Mouse (Mus musculus) cerebellum, adult 2 months (tissue): ENCODE results near the gene Inpp5a.

Source experiments
- CTCF ChIP-seq: fragments of 200-500 bp; IDR thresholded peaks from 2 replicates; pipeline ENCODE4 v1.5.1; 2011; ENCODE audit warnings: low read depth, mild to moderate bottlenecking, control low read depth, low read length, moderate library complexity, borderline replicate concordance; ENCODE audit not compliant: insufficient read depth
- POLR2A ChIP-seq: fragments of 200-500 bp; IDR thresholded peaks from 2 replicates; pipeline ENCODE4 v1.6.1; 2011; ENCODE audit warnings: low read length, control low read depth, borderline replicate concordance; ENCODE audit not compliant: insufficient read depth

DNA sequence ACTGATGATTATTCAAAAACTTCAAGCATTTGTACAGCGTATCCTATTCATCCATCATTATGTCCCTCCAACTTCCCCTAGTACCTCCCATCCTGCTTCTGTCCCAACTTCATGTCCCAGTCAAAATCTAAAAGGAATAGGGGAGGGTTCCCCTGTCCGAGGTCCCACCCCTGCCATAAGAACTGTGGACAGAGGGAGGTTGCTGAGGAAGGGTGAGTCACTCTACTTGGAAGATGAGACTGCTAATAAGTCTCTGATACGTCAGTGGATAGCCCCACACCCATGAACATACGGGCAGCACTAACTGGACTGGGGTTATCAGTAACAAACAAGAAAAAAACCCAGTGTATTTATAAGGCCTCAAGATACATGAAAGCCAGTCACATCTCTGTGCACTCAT lies 29.0 kb upstream of the Inpp5a start:
- no peak for TF ChIP-seq CTCF
- TF ChIP-seq POLR2A = no peak
